Mouse (Mus musculus): ENCODE data around the gene Olfr1511. TPM values are rescaled to one million over a fixed set of nuclear protein-coding genes. Genes with fewer than 3 reads are reported as not detected.

The Olfr1511 gene
- polyA plus RNA-seq, 1 experiment from 2014 or later = not detected

GRCm38 (mm10) chr14:52356308-52356707 lies 40.9 kb downstream of the Olfr1511 start, which contains the start of gene Olfr1513:
Gene Olfr1513, minus strand, starts transcription at chr14:52356408.
- no peak within 1 kb of the TSS for H3K4me3 ChIP-seq (ENCODE audit: low read depth, low read length)
- H3K27ac ChIP-seq (ENCODE audit: low read depth, low read length) = no peak within 1 kb of the TSS
- 66% methylated on average over 4 of the region's 4 CpGs for WGBS (ENCODE audit: insufficient replicate concordance)
- no peaks in the 10 kb centered on the region for H3K9me3 ChIP-seq (replicated peaks; ENCODE audit: control insufficient read depth, low read length)
- no peak for ATAC-seq (replicated peaks; ENCODE audit: insufficient number of reproducible peaks, low FRiP score, low TSS enrichment)
- H3K36me3 ChIP-seq (ENCODE audit: control insufficient read depth, insufficient read depth, low read length) = no peaks in the 10 kb centered on the region
- H3K4me2 ChIP-seq = no peak within 1 kb of the TSS
- no peak within 1 kb of the TSS for H3K9ac ChIP-seq (ENCODE audit: low read depth, low read length)
- H3K27me3 ChIP-seq (ENCODE audit: control insufficient read depth, insufficient read depth, low read length) = no peaks in the 10 kb centered on the region
- no peaks in the 10 kb centered on the region for H3K4me1 ChIP-seq (ENCODE audit: control insufficient read depth, insufficient read depth, low read length)

Other genes starting within 250 kb of the Olfr1511 start
- 28.0 and 50.5 TPM in 2 replicates for gene Supt16, start 200.0 kb downstream of the Olfr1511 start, polyA plus RNA-seq (2014; fragmentation: Nextera tagmentation; extraction: Ambion mirVana)
- gene Chd8, start 139.6 kb downstream of the Olfr1511 start, polyA plus RNA-seq (2014; fragmentation: Nextera tagmentation; extraction: Ambion mirVana) = 34.5 and 36.9 TPM in 2 replicates
- 36.5 and 43.8 TPM in 2 replicates for gene Tox4, start 118.2 kb downstream of the Olfr1511 start, polyA plus RNA-seq (2014; fragmentation: Nextera tagmentation; extraction: Ambion mirVana)
- 16.4 and 20.8 TPM in 2 replicates for gene Rab2b, start 117.8 kb downstream of the Olfr1511 start, polyA plus RNA-seq (2014; fragmentation: Nextera tagmentation; extraction: Ambion mirVana)
- 29.3 and 30.7 TPM in 2 replicates for gene Mettl3, start 92.3 kb downstream of the Olfr1511 start, polyA plus RNA-seq (2014; fragmentation: Nextera tagmentation; extraction: Ambion mirVana)
- gene Sall2, start 68.6 kb downstream of the Olfr1511 start, polyA plus RNA-seq (2014; fragmentation: Nextera tagmentation; extraction: Ambion mirVana) = 9.8 and 12.0 TPM in 2 replicates
- gene Olfr1513, start 41.0 kb downstream of the Olfr1511 start, polyA plus RNA-seq (2014; fragmentation: Nextera tagmentation; extraction: Ambion mirVana) = not detected in 2 replicates
- not detected in 2 replicates for gene Olfr1512, start 18.2 kb downstream of the Olfr1511 start, polyA plus RNA-seq (2014; fragmentation: Nextera tagmentation; extraction: Ambion mirVana)
- not detected in 2 replicates for gene Olfr1510, start 17.0 kb upstream of the Olfr1511 start, polyA plus RNA-seq (2014; fragmentation: Nextera tagmentation; extraction: Ambion mirVana)
- not detected in 2 replicates for gene Olfr1509, start 45.6 kb upstream of the Olfr1511 start, polyA plus RNA-seq (2014; fragmentation: Nextera tagmentation; extraction: Ambion mirVana)
- gene Olfr1508, start 70.1 kb upstream of the Olfr1511 start, polyA plus RNA-seq (2014; fragmentation: Nextera tagmentation; extraction: Ambion mirVana) = not detected in 2 replicates
- not detected in 2 replicates for gene Olfr1507, start 98.4 kb upstream of the Olfr1511 start, polyA plus RNA-seq (2014; fragmentation: Nextera tagmentation; extraction: Ambion mirVana)